Mouse (Mus musculus): ENCODE results near the gene Ciao1.
"Not testable (repeated sequence)": the region's sequence is repeated elsewhere in the genome, so short reads cannot be mapped to it uniquely, and the experiment has no call there.

Ciao1 gene

GRCm38 (mm10) chr2:127207547-127208451, 39.8 kb downstream of the Ciao1 start, which contains the start of the genes 1810024B03Rik and Snrnp200:
1810024B03Rik (minus strand) TSS chr2:127208280.
Snrnp200 (plus strand) TSS chr2:127208386.
- H3K36me3 ChIP-seq (ENCODE audit: control insufficient read depth, insufficient read depth, low read length, poor library complexity, severe bottlenecking), result peaks cover 10% of the 10 kb centered on the region
- peak; percentile 97 for DNase-seq (ENCODE audit: low read depth, low spot score)
- no peaks in the 10 kb centered on the region for H3K27me3 ChIP-seq (ENCODE audit: control insufficient read depth, insufficient read depth, low read length, poor library complexity, severe bottlenecking)

- H3K36me3 ChIP-seq (ENCODE audit: control insufficient read depth, insufficient read depth, low read length, poor library complexity, severe bottlenecking), result peaks cover 10% of the 10 kb centered on the region
- no peaks in the 10 kb centered on the region for H3K27me3 ChIP-seq (ENCODE audit: control insufficient read depth, insufficient read depth, low read length, poor library complexity, severe bottlenecking)
- DNase-seq (ENCODE audit: low read depth, low spot score), result no peak
Measured at GRCm38 (mm10) chr2:127206916-127207315, 40.7 kb downstream of the Ciao1 start.

GRCm38 (mm10) chr2:127205936-127206335, 41.7 kb downstream of the Ciao1 start:
- not testable (repeated sequence) for DNase-seq (ENCODE audit: low read depth, low spot score); H3K27me3 ChIP-seq (ENCODE audit: control insufficient read depth, insufficient read depth, low read length, poor library complexity, severe bottlenecking); H3K36me3 ChIP-seq (ENCODE audit: control insufficient read depth, insufficient read depth, low read length, poor library complexity, severe bottlenecking)

DNA sequence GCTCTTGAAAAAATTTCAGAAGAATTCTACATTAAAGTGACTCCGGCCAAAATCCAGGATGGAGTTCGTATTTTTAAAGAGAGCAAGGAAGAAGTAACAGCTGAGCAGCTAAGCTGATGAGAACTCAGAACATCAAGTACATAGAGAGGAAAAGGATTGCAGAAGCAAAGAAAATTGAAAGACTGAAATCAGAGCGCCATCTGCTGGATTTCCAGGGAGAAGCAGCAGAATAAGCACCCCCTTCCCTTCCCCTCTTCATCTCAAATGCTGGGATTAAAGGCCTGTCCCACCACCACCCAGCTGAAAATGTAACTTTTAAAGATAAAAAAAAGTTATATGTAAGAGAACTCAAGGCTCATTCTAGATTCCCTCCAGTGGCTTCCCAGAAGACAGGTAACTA, 42.7 kb downstream of the Ciao1 start:
- H3K27me3 ChIP-seq (ENCODE audit: control insufficient read depth, insufficient read depth, low read length, poor library complexity, severe bottlenecking), result no peaks in the 10 kb centered on the region
- H3K36me3 ChIP-seq (ENCODE audit: control insufficient read depth, insufficient read depth, low read length, poor library complexity, severe bottlenecking), result peaks cover 4% of the 10 kb centered on the region; the same call in 1 of the 2 replicates
- DNase-seq (ENCODE audit: low read depth, low spot score), result peak; percentile 81
